Mouse (Mus musculus): Measurements from ENCODE around the gene Dhfr. TPM values are rescaled to one million over a fixed set of nuclear protein-coding genes. Genes with fewer than 3 reads are reported as not detected.
"Not testable (repeated sequence)": the region's sequence is repeated elsewhere in the genome, so short reads cannot be mapped to it uniquely, and the experiment has no call there.

Gene Dhfr
- total RNA-seq, 2 experiments from 2014 or later: 1.5 to 1.8 TPM

- intact Hi-C loops (cut with DNase I): no loop called here
- DNase-seq: no peak
Observed at GRCm38 (mm10) chr13:92370811-92371210, 16.3 kb downstream of the Dhfr start.

- DNase-seq; intact Hi-C loops (cut with DNase I): not testable (repeated sequence)
Observed at GRCm38 (mm10) chr13:92371466-92371865, 16.9 kb downstream of the Dhfr start.

- DNase-seq: no peak
- intact Hi-C loops (cut with DNase I): no loop called here
Observed at GRCm38 (mm10) chr13:92387367-92387766, 32.8 kb downstream of the Dhfr start.

- intact Hi-C loops (cut with DNase I): no loop called here
- no peak for DNase-seq
Observed at GRCm38 (mm10) chr13:92393047-92393661, 38.6 kb downstream of the Dhfr start.

- intact Hi-C loops (cut with DNase I): no loop called here
- DNase-seq: no peak
Observed at GRCm38 (mm10) chr13:92398491-92399384, 44.2 kb downstream of the Dhfr start.

GRCm38 (mm10) chr13:92402063-92402462 is 47.5 kb downstream of the Dhfr start:
- DNase-seq: no peak
- intact Hi-C loops (cut with DNase I): no loop called here

GRCm38 (mm10) chr13:92403496-92403895 is 49.0 kb downstream of the Dhfr start:
- DNase-seq: no peak
- intact Hi-C loops (cut with DNase I): no loop called here

GRCm38 (mm10) chr13:92410486-92410885 is 56.0 kb downstream of the Dhfr start:
- intact Hi-C loops (cut with DNase I): no loop called here
- DNase-seq: no peak

GRCm38 (mm10) chr13:92419630-92420029 is 65.1 kb downstream of the Dhfr start:
- intact Hi-C loops (cut with DNase I): no loop called here
- no peak for DNase-seq

- intact Hi-C loops (cut with DNase I): no loop called here
- no peak for DNase-seq
Observed at GRCm38 (mm10) chr13:92423711-92424110, 69.2 kb downstream of the Dhfr start.

GRCm38 (mm10) chr13:92425758-92426264 is 71.3 kb downstream of the Dhfr start, which contains the start of gene Ankrd34b:
Gene Ankrd34b, plus strand, starts transcription at chr13:92425896.
- intact Hi-C loops (cut with DNase I): no loop called here
- peak; percentile 5 to 27 for DNase-seq

GRCm38 (mm10) chr13:92426294-92427051 is 71.9 kb downstream of the Dhfr start:
- intact Hi-C loops (cut with DNase I): no loop called here
- DNase-seq: peak; percentile 8 to 10

GRCm38 (mm10) chr13:92427351-92427855 is 72.9 kb downstream of the Dhfr start:
- peak in 1 of 2 experiments; percentile 5 for DNase-seq
- intact Hi-C loops (cut with DNase I): no loop called here

Other genes starting within 250 kb of the Dhfr start
- gene Rasgrf2, start 223.1 kb upstream of the Dhfr start, total RNA-seq (2021): 1 to 10 TPM; 5.4 to 6.3 TPM
- gene Gm20379, start 48.7 kb upstream of the Dhfr start, total RNA-seq (2021): not detected
- 10 to 100 TPM; 12.1 to 12.7 TPM for gene Msh3, start 277 bp downstream of the Dhfr start, total RNA-seq (2021)
- under 1 TPM in 1 of 2 experiments, not detected in 1; 0.31 TPM for gene Ankrd34b, start 71.2 kb downstream of the Dhfr start, total RNA-seq (2021)
- 1 to 10 TPM; 2.4 to 2.8 TPM for gene Fam151b, start 129.3 kb downstream of the Dhfr start, total RNA-seq (2021)
- gene Zfyve16, start 176.1 kb downstream of the Dhfr start, total RNA-seq (2021): 10 to 100 TPM; 16.3 to 17.2 TPM
- gene Spz1, start 221.4 kb downstream of the Dhfr start, total RNA-seq (2021): not detected